Mouse (Mus musculus) cerebellum, adult 2 months (tissue): ENCODE measurements around the gene Abhd6.

ENCODE experiments used
- CTCF ChIP-seq: fragments of 200-500 bp; IDR thresholded peaks from 2 replicates; pipeline ENCODE4 v1.5.1; 2011; ENCODE audit warnings: low read depth, mild to moderate bottlenecking, control low read depth, low read length, moderate library complexity, borderline replicate concordance; ENCODE audit not compliant: insufficient read depth
- POLR2A ChIP-seq: fragments of 200-500 bp; IDR thresholded peaks from 2 replicates; pipeline ENCODE4 v1.6.1; 2011; ENCODE audit warnings: low read length, control low read depth, borderline replicate concordance; ENCODE audit not compliant: insufficient read depth

DNA sequence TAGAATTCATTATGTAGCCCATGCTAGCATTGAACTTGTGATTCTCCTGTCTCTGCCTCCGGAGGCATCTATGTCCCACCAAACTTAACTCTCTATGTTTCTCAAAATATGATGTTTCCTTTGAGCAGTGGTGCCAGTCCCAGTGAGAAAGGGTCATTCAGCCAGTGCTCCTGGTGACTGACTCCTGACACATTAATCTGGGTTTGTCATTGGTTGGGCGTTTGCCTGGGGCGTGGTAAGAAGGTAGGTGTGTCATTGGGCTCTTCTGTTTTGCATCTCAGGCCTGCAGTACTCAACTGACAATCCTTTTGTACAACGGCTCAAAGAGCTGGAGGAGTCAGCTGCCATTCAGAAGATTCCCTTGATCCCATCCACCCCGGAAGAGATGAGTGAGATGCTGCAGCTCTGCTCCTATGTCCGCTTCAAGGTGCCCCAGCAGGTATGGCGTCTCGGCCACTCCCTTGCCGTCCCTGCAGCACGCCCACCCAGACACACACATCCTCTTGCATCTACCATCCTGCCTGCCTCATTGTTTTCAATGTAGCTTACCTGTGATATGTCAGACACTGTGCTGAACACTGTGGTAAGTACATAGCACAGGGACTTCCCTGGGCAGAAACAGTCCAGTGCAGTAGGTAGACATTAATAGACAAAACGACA is 42.6 kb downstream of the Abhd6 start:
- TF ChIP-seq POLR2A = no peak
- no peak for TF ChIP-seq CTCF
